Mouse (Mus musculus) right cerebral cortex, postnatal 4 days (tissue): ENCODE measurements around the gene Gm20388.

Source experiments
- DNase-seq: peaks from one replicate; pipeline ENCODE4 v3.0.0-alpha.2; 2022

The Gm20388 gene

DNA sequence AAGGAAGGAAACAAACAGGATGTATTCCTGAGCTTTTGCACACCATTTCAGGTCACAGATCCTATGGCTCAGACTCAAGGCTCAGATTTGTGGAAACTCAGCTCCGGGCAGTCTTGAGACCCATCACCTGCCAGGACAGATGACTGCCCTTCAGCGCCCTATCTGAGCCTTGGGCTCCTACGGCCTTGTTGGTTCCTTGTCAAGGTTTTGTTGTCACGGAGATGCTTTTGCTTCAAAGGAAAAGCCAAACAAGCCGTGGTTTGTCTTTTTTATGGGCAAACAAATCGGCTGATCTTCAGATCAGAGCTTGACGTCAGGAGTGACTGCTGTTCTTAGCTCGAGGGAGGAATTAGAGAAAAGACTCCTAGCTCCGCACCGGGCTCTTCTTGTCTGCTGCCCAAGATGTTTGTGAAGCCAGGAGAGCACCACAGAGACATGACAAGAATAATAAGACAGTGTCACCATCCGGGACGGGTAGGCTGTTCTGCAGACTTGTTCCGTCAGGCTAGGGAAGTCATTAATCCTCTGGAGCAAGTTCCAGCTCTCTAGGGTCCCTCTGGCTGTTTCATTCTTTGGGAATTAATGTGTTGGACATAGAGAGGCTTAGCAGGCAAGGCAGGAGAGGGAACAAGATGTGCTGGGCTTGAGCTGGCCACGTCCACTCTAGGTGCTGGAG, 1945.6 kb downstream of the Gm20388 start:
- DNase-seq: no peak

GRCm38 (mm10) chr8:121857331-121857730, 1946.7 kb downstream of the Gm20388 start:
- DNase-seq: no peak

DNA sequence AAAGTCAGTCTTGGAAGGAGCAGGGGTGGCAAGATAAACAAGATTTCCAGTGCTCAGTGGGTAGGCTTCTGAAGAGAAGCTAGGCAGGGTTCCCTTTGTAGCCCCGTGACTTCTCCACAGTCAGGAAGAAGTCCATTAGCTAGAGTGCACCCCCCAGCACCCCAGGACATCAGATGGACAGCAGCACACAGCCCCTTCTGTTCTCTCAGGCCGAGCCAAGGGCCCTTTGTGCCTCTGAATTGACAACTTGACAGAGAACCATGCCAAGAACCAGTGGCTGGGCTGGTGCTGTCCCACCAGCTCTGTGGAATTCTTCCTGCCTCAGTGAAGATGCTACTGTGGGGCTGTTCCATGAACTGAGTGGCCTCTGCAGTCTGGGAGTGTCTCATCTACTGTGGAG, 1947.1 kb downstream of the Gm20388 start:
- no peak for DNase-seq

DNA sequence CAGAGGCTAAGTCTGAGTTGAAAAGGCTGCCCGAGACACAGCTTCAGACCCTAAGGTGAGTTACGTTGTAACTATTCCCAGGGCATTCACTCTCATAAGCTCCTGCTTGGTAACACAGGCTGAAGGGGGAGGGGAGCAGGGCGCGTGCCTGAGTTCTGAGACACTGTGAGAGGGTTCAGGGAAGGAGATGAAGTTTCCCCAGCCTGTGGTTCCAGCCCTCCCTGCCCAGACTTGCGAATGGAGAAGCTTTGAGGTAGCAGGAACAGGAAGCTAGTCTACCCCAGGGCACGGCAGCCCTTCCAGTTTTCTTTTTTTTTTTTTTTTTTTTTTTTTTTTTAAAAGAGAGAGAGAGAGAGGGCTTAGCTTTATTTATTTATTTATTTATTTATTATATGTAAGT, 1950.6 kb downstream of the Gm20388 start:
- no peak for DNase-seq

DNA sequence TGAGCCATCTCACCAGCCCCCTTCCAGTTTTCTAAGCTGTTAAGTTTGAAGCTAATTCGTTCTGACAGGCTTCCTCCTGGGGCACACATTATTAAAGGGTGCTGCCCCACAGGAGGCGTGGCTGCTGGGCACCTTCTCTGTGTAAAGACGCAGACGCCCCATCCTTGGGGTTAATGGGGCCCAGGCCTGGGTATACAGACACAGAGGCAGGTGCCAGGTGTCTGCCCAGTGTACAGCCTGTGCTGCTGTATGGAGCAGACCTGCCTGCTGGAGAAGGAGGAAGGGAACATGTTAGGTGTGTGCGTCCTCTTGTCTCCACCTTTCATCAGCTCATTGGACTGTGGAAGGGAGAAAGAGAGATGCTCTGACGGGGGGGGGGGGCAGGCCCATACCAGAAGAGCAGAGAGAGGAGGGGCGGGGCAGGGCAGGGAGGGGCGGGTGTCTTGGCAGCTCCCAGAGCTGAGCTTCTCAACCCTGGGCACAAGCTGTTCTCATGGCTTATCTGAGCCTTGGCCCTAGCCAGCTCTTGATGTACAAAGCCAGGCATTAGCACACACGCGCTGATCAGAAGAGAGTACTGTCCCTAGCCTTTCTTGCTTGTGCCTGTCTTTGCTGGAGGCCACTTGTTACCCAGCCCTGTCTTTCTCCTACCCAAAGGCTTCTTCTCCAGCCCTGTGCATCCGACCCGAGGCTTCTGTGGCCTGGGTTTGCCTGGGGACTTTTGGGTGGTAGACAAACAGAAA, 1951.3 kb downstream of the Gm20388 start:
- no peak for DNase-seq

DNA sequence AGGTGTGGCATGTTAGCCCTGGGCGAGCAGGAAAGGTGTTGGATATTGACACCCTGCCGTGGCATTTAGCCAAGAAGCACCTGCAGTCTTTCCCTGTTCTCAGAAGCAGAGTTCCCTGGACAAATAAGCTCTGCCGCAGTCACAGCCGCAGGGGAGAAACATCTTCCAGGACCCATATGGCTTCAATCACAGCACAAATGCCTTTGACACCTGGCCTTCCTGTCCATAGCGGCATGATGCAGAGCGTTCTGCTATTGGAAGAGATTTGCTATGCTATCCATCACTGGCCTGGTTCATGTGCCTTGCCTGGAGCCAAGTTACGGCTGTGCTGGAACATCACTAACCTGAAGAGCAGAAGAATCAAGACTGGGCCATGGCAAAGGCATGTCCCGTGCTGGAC, 1954.7 kb downstream of the Gm20388 start:
- no peak for DNase-seq

- no peak for DNase-seq
Observed at GRCm38 (mm10) chr8:121868196-121868595, 1957.6 kb downstream of the Gm20388 start.

DNA sequence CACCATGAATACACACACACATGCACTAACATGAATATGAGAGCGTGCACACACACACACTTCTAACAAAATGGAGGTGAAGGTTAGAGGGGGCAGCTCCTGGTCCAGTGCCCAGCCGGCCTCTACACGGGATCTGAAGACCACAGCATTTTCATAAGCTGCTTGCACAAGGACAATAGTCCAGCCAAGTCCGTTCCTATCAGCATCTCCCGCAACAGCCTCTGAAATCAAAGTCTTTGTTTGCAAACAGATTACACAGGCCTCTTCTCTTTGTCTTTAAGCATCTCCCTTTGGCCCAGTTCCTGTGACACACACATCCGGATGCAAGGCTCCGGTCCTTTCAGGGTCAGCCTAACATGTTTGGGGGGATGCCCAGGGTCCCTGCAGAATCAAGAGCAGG, 1958.3 kb downstream of the Gm20388 start:
- no peak for DNase-seq

- DNase-seq: no peak
Observed at GRCm38 (mm10) chr8:121870190-121870589, 1959.5 kb downstream of the Gm20388 start.

DNA sequence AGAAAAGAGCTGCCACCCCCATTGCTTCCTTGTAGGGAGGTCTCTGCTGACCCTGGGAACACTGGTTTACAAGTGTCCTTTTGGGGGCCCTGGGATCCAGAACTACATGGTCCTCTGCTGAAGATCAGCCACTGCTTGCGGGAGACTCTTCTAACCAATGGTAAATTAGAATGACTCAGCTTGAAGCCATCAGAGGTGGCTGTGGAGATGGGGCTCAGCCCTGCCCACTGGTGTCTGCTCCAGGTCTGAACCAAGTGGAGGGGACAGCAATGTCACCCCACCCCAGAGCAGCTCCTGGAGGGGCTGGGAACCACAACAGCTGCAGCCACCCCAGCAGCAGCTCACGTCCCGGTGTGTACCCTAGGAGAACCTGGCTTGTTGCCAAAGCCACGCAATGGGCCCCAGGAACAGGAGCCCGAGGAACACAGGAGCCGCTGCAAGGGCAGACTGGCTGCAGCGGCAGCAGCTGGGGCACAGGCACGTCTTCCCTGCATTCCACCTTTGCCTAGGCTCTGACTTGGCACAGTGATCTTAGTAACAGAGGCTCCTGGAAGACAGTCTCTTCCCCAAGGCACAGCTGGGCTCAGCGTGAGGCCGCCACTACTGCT, 1961.3 kb downstream of the Gm20388 start:
- no peak for DNase-seq

DNA sequence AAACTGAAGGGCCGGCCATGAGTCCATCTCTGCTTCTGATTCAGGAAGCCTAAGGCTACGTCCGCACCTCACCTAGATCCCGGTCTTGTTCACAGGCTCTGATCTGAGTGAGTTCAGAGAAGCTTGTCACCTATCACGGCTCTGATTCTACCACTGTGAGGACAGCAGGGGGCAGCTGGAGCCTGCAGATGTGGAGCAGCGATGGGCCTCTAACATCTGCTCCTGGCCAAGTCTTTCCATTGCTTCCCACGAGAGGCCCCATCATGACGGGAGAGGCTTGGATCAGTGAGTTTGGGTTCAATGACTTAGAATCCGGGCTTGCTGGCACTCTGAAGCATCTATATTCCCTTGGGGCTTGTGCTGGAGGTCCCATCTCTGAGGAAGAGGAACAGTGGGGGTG, 1963.4 kb downstream of the Gm20388 start:
- DNase-seq: no peak

DNA sequence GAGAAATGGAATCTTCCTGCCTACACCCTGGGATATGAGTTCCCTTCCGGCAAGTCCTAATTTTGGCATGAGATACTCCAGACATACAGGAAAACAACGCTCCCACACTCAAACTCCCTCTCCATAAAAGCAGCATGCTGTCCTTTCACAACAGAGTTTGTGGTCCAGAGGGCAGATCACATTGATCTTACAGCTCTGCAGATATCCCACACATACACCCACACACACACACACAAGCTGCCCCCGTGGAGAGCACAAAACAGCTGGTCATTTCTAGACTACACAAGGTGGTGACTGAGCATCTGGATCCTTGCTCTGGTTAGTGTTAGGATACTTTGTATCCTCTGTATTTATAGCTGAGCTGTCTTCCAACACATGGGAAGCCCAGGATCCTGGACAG, 1964.4 kb downstream of the Gm20388 start:
- DNase-seq: no peak

GRCm38 (mm10) chr8:121875517-121875916, 1964.9 kb downstream of the Gm20388 start:
- no peak for DNase-seq

DNA sequence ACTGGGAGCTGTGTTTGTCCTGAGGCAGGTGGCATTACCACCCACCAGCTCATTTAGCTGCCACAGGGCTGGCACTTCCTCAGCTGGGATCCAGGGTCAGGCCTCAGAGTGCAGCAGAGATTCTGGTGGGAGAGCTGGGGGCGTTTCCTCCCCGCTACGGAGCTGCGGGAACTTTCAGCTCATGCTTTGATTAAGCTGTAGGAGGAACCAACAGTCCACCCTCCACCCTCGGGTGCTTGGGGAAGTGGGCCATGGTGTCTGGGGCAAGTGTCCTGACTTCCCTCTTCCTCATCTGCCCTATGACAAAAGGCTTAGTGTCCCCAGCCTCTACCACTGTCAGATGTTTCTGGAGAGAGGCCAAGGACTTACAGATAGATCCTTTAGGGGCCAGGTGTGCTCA, 1966.6 kb downstream of the Gm20388 start:
- DNase-seq: no peak

DNA sequence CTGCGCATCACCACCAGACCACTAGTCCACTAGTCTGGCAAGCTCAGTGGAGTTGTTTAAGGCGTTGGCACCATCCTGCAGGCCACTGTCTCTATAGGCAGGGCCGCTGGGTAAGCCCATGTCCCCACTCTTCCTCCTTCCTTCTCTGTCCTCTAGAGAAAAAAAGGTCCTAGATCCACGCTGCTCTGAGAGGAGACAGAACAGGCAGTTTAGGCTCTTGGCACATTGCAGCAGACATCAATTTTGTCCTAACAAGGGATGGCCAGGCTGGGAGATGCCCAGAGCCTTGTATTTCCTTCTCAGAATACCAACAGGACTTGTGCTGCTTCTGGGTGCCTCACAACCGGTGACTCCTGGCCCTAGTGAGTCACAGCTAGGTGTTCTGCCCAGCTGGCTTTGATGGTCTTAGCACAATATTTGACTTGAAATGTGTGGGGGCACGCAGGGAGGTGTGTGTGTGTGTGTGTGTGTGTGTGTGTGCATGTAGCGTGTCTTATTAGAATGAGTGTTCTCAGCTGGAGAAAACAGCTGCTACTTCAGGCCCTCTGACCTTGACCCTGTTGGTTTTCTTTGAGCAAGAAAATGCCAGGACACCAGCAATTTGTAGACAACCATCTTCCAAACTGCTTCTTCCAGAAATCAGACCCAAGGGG, 1967.3 kb downstream of the Gm20388 start:
- no peak for DNase-seq

GRCm38 (mm10) chr8:121879712-121880111, 1969.1 kb downstream of the Gm20388 start:
- DNase-seq: no peak

DNA sequence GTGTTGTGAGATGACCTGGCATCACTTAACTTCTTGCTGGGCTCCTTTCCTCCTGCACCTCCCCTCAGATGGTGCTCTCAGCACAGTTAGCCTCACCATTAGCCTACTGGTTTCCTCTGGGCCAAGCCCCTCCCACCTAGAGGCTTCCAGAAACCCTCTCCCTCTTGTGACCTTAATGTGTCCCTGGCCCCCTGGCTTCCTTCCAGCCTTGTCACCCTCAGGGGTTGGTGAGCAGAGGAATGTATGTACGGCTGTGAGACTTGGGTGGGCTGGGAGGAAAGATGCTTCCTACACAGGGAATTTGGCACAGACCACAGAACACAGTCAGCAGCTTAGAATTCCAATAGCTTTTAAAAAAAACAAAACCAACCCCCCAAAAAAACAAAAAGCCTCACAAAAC, 1970.2 kb downstream of the Gm20388 start:
- DNase-seq: no peak

GRCm38 (mm10) chr8:121881921-121882320, 1971.3 kb downstream of the Gm20388 start:
- DNase-seq: no peak

GRCm38 (mm10) chr8:121884181-121884580, 1973.5 kb downstream of the Gm20388 start:
- DNase-seq: no peak

DNA sequence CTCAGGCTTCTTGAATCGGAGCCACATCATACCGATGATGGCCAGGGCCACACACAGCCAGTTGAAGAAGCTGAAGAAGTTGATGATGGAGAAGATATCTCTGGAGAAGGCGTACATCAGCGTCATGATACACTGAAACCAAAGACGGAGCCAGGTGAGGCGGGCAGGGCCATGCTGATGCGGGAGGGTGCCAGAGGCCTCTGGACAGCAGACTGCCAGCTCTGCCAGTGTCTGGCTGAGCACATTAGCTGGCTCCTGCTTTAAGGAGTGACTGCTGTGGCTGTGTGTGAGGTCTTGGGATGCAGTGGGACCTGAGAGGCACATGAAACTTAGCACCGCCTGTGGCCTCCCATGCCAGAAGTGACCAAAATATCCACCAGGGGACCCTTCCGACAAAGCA, 1974.4 kb downstream of the Gm20388 start:
- DNase-seq: no peak

- no peak for DNase-seq
Observed at GRCm38 (mm10) chr8:121885433-121885832, 1974.8 kb downstream of the Gm20388 start.

DNA sequence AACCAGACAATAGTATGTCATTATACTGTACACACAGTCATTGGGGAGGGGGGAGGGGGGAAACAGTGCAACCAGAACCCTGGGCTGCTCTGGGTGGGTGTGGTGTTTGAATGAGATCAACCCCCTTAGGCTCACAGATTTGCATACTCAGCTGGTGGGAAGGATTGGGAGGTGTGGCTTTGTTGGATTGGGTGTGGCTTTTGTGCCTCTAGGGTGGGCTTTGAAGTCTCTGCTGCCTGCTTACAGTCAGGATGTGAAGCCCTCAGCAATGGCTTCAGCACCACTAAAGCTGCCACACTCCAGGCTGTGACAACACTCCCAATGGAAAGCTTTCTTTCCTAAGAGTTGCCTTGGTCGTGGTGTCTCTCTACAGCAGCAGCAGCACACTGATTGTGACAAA, 1976.9 kb downstream of the Gm20388 start:
- no peak for DNase-seq

DNA sequence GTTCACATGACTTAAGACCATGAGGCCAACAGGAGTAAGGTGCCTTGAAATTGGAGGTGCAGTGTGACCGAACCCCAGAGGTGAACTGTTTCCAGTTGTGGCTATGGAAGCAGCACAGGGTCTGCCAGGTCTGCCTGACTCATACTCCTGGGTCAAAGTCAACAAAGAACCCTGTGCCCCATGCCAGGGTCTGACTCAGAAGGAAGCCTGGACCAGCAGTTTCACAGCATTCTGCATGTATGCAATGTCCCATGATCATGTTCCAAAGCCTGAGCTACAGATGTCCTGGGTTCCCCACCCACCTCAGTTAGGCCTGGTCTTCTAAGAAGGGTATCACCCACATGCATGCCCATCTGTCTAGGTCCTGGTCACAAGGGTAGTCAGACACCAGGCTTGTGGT, 1978.7 kb downstream of the Gm20388 start:
- DNase-seq: no peak
